Mouse (Mus musculus) CD4-positive, CD25-positive, alpha-beta regulatory T cell, adult 2 months (primary cell): Measurements from ENCODE around the gene Pde1a.

Source experiments
- DNase-seq: peaks from one replicate; pipeline ENCODE4 v3.0.0-alpha.2; 2012; ENCODE audit warnings: low read depth, low spot score

Gene Pde1a

DNA sequence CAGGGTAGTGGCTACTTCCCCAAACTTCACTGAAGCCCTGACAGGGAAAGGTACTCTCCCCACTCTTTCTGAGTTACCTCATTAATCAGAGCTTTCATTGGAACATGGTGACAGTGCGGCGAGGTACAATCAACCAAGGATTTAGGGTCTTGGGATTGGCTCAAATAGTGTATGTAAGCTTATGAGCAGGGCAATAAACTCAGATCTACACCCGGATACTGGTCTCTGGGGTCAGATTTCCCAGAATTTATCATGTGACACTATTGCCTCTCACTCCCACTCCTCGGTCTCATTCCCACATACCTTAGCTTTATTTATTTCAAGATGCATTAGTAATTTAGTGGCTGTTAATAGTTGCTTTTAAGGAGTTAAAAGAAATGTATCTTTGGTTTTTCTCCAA, 303.4 kb downstream of the Pde1a start:
- DNase-seq, result no peak

DNA sequence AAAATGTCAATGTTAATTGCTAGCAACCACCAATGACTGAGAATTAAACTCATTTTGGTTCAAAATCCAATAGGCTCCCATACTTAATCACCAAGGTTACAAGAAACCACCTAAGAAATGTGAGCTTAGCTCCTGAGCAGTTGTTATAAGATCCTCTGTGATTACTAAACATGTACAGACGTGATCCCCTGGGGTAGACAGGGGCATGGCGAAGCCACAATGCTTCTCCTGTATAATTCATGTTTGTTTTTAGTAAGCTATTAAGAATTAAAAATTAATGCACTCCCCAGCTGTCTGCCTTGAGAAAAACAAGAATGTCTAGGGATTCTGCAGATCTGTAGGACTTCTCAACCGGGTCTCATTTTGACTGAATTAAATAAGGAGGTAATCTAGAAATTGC, 309.7 kb downstream of the Pde1a start:
- DNase-seq, result no peak

- no peak for DNase-seq
Measured at GRCm38 (mm10) chr2:79815708-79816484, 313.4 kb downstream of the Pde1a start.

DNA sequence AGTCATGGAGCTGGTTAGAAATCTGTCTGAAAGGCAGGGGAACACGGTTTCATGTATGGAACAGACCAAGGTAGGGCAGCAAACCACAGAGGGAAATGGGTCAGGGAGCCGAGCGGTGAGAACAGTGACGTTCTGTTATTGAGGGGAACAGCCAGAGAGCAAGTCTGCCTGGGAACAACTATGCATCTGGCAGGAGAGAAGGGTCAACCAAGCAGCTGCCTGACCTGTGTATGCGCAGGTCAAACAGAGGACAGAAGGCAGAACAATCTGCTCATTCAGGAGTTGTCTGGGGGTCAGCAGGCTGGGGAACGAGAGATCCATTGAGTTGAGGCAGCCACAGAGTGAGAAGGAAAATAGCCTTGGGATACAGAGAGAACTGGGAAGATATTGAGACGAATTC, 330.6 kb downstream of the Pde1a start:
- DNase-seq, result no peak

DNA sequence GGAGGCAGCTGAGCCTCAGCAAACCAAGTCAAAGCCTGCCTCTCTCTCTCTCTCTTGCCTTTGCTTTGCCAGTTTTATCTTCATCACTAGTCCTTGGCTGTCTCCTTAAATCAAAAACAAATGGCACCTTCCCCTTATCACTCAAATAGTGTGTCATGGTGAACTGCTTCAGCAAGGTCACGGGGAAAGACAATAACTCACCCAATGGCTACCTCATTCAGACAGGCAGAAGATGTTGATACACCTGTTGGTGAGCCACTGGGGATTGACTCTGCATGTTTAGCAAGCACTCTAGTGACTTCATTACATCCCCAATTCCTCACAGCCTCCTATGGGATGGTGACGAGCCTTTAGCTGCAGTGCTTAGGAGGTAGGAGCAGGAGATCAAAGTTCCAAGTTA, 331.8 kb downstream of the Pde1a start:
- DNase-seq, result no peak

DNA sequence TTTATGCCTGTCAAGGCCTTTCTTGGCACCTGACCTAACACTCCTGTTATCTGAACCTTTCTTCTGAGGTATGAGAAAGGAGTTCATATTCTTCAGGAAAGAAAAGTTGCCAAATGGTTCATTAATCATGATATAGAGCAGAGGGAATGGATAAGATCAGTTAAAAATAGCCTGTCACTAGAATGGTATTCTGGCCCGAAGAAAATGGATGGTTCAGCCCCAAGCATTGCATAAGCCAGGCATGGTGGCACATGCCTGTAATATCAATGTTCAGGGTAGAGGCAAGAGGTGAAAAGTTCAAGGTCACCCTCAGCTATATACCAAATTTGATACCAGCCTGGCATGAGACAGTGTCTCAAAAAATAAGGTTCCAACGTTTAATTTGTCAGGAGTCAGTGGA, 336.1 kb downstream of the Pde1a start:
- no peak for DNase-seq

DNA sequence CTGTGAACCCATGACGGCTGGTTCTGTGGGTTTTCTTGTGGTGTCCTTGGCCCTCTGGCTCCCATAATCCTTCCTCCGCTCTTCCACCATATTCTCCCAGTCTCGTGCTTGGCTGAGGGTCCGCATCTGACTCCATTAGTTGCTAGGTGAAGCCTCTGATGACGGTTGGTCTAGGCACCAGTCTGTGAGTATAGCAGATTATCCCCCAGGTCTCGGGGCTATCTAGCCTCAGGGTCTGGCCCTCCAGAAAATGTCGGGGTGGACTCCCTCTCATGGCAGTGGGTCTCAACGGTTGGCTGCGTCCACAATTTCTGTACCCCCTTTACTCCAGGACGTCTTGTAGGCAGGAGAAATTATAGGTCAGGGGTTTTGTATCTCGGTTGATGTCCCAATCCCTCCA, 342.8 kb downstream of the Pde1a start:
- no peak for DNase-seq

- no peak for DNase-seq
Measured at GRCm38 (mm10) chr2:79785541-79786134, 343.6 kb downstream of the Pde1a start.
